Mouse (Mus musculus) left cerebral cortex, postnatal 36 days (tissue): Measurements from ENCODE around the gene Tmem120a. TPM values are rescaled to one million over a fixed set of nuclear protein-coding genes. Genes with fewer than 3 reads are reported as not detected.

Source experiments
- DNase-seq, 2 experiments: peaks; one replicate each; pipeline ENCODE4 v3.0.0; 2021 to 2022; ENCODE audit warnings: low spot score in 2 of 2, mixed read lengths in 1 of 2
- intact Hi-C: fragments of 180-260 bp; cut with DNase I; formaldehyde crosslinking; loops from one replicate; pipeline ENCODE4 v1.15.1; 2025
- total RNA-seq, 2 experiments: library from RNA; stranded (reverse); gene quantifications; 2 replicates each; pipeline ENCODE4 v1.2.3; 2021

The Tmem120a gene
- total RNA-seq, 2 experiments from 2014 or later, result 15.6 to 18.0 TPM

DNA sequence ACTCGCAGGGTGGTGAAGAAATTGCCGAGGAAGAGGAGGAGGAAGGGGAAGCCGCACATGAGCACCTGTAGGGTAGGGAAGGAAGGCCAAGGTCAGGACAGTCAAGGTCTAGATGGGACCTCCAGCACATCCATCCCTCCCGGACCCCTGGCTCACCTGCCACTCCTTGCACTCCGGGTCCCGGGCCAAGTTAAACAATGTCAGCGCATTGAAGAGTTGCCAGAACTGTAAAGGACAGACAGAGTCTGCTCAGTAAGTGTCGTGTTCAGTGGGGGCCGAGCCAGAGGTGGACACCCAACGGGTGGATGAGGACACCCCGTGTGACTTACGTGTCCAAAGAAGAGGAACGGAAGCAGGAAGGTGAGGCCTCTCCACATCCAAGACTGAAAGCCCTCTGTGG lies 8.5 kb downstream of the Tmem120a start:
- intact Hi-C loops, result no loop called here
- no peak for DNase-seq

DNA sequence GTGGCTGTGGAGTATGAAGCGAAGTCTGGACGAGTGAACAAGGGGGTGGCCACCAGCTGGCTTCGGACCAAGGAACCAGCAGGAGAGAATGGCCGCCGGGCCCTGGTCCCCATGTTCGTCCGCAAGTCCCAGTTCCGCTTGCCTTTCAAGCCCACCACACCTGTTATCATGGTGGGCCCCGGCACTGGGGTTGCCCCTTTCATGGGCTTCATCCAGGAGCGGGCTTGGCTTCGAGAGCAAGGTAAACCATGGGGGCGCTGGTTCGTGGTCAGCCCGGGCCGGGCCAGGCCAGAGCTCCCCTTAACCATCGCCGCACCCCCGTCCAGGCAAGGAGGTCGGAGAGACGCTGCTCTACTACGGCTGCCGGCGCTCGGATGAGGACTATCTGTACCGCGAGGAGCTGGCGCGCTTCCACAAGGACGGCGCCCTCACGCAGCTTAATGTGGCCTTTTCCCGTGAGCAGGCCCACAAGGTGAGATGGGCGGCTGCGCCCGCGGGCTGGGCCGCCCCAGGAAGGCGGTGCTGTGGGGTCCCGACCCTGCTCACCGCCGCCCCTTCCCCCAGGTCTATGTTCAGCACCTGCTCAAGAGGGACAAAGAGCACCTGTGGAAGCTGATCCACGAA lies 10.1 kb downstream of the Tmem120a start:
- intact Hi-C loops, result no loop called here
- no peak for DNase-seq

DNA sequence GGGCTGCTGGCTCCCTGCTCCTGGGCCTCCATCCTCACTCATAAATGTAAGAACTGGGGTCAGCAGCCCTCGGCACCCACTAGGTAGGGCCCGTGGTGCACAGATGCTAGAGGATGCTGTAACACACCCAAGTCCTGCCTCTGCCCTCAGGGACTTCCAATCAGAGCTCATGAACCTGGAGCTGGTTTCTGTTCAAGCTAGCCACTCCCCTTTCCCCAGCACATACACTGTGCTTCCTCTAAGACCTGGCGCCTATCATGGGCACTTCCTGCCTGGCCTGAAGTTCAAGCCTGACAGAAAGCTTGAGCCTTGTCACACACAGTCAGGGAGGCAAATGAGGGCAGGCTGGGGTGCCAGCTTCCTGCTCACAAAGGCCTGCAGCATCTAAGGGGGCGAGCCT lies 11.2 kb downstream of the Tmem120a start:
- intact Hi-C loops, result no loop called here
- DNase-seq, result no peak

DNA sequence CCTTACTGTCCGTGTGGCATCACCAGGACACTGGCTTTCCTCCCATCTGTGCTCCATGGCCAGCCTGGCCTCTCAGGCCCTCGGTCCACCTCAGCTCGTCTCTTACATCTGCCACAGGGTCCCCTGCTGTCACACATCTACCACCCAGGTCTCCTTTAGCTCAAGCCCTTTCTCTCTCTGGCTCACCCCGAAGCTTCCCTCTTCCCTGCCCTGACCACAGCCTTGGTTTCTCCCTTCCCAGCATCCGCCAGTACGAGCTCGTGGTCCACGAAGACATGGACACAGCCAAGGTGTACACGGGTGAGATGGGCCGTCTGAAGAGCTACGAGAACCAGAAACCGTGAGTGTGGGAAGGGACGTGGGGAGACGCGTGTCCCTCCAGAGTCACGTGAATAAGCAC lies 12.9 kb downstream of the Tmem120a start:
- intact Hi-C loops, result no loop called here
- DNase-seq, result no peak

DNA sequence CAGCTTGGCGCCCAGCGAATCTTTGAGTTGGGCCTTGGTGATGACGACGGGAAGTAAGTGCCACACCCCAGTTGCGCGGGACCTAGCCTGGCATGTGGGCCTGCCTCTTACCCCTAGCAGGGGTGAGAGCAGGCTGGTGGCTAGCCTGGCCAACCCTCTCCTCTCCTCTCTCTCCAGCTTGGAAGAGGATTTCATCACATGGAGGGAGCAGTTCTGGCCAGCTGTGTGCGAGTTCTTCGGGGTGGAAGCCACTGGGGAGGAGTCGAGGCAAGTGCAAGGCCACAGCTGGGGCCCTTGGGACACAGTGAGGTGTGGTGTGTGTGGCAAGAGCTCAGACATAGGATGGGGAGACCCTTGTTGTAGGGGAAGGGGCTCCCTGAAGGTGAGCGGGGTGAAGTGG lies 13.3 kb downstream of the Tmem120a start:
- DNase-seq, result no peak
- intact Hi-C loops, result no loop called here

DNA sequence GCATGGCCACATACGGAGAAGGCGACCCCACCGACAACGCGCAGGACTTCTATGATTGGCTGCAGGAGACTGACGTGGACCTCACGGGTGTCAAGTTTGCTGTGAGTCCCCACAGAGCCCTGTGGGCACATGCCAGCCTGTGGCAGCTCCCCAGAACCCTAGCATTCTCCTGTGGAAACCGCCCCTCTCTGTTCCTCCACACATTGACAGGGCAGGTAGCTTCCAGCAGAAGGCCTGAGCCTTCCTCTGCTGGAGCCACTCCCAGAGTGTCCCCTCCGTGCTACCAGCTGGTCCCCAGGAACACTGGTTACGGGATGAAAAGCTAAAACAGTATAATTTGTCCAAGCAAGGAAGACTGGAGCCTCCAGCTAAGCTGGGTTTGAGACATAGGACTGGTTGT lies 14.0 kb downstream of the Tmem120a start:
- intact Hi-C loops, result no loop called here
- DNase-seq, result no peak

DNA sequence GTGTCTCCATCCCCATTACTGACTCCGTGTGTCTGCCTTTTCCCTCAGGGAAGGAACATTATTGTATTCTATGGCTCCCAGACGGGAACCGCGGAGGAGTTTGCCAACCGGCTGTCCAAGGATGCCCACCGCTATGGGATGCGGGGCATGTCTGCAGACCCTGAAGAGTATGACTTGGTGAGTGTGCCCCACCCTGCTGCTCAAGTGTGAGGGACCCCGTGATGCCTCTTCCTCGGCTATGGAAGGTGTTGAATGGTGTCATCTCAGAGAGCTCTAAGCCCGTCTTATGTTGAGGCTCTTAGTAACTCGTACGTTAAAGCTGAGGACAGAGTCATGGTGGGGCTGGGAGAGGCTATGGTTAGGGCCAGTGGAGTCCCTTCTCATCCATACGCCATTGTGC lies 14.9 kb downstream of the Tmem120a start:
- no peak for DNase-seq
- intact Hi-C loops, result no loop called here

DNA sequence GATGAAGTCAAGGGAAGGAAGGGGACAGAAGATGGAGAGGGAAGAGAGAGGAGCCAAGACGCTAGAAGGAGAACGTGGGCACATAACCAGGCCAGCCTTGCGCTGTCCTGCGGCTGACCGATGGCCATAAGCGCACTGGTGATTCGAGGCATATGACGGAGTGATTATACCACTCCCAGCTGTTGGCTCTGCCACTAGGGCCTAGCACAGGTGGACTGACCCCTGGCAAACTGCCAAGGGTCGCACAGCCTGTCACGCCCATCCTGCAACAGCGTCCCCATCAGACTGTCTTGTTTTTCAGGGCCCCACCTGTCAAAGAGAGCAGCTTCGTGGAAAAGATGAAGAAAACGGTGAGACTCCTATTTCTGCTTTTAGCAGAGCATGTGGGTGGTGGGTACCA lies 15.9 kb downstream of the Tmem120a start:
- DNase-seq, result no peak
- intact Hi-C loops, result no loop called here

DNA sequence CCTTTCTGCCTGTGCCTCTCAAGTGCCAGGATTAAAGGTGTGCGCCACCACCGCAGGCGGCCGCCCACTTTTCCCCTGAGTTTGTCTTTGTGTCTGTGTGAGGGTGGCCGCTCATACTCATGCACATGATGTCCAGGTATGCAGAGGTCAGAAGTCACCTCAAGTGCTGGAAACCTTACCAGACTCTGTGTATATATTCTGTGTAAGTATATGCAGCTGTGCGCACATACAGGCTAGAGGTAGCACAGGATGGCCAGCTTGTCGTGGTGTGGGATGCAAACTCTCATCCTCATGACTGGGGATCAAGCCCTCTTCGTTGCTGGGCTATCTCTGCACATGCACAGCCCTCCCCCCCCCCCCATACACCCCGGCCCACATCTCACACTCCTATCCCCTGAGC lies 16.4 kb downstream of the Tmem120a start:
- intact Hi-C loops, result no loop called here
- DNase-seq, result no peak

DNA sequence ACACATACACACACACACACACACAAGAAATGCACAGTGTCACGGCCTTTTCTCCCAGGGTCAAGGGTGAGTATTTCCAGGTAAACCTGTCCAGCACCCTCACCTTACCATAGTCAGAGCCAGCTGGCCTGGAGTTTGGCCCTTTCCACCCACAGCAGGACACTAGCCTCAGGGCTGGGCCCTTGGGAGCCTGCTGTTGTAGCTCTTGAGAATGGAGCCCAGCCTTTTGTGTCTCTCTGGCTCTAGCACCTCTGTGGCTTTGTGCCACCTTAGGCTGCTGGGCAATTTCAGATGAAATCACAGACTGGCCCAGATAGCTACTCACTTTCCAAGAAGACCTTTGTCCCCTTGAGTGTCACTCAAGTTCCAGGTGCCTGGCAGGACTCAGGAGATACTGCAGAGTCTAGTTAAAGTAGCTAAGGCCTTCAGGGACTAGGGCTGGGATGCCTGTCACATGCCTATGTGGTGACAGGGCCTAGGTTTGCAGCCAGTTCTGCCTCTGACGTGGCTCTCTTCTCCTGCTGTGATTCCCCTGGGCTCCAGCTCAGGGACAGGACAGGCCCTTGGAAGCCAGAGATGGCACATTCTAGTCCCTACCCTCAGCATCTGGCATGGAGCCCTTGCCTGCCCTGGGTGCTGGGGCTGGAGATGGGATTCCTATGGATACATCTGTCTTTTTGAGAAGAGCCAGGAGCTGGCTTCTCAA lies 17.5 kb downstream of the Tmem120a start:
- intact Hi-C loops, result no loop called here
- DNase-seq, result no peak

DNA sequence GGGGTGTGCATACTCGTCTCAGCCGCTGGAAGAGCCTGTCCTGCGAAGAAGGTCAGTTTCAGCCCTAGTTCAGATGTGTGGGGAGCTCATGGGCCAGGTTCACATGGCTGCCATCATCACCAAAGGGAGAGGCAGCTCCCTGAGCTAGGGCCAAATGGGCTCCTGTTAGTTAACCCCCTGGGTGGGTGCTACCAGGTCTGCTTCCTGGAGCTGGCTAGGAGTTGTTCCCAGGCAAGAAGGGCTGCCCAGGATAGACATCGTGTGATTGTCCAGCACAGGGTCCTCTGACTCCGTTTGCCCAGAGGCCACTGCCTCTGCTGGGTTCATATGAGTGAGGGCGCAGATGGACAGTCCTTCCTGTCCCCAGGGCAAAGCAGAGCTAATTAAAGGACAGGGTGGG lies 18.3 kb downstream of the Tmem120a start:
- intact Hi-C loops, result no loop called here
- no peak for DNase-seq

DNA sequence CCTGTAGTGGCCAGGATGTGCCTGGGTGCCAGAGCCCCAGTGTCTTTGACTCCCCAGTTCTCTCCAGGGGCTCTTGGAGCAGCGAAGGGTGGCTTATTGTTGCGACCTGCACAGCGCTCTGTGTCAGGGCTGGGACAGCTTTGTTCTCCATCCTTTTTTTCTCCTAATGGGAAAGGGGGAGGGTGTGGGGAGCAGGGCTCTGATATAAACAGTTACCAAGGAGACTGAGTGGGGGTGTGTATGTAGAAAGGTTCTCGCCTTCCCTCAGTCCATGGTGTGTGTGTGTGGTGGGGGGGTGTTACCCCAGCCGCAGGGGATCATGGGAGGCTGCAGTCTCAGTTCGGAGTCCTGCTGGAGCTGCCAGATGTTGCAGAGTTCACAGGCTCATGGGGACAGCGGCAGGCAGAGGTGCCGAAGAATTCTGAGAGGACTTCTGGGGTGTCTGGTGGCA lies 18.8 kb downstream of the Tmem120a start:
- intact Hi-C loops, result no loop called here
- DNase-seq, result peak in 1 of 2 experiments; percentile 42

DNA sequence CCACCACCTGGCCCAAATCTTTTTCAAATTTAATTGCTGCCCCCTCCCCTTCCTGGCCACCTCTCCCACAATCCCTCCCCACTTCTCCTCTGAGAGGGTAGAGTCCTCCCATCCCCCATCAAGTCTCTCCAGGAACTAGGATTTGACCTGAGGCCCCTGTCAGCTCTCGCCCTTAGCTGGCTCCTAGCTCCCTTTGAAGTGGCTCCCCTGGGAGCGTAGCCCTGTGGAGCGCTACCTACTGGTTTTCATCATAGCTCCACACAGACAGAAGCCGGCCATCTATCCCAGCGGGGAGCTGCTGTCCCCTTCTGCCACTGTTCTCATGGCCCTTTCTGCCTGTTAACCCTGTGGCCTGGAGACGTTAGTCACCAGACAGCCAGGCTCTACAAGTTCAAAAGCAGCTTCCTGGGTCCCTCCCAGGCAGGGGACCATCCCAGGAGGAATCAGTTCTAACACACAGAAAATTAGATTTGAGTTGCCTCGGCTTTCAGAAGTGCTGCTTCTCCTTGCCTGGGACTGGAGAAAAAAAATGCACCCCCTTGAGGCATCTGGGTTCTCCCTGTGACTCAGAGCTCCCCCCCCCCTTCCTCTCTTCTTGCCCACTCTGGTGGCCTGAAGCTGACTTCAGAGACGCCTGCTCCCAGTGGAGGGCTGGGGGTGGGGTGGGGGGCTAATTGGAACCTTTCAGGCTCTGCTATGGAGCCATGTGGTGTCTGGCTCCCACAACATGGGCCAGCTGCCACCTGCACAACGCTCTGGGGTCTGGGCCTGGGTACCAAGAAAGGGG lies 19.5 kb downstream of the Tmem120a start:
- DNase-seq, result no peak
- intact Hi-C loops, result no loop called here

DNA sequence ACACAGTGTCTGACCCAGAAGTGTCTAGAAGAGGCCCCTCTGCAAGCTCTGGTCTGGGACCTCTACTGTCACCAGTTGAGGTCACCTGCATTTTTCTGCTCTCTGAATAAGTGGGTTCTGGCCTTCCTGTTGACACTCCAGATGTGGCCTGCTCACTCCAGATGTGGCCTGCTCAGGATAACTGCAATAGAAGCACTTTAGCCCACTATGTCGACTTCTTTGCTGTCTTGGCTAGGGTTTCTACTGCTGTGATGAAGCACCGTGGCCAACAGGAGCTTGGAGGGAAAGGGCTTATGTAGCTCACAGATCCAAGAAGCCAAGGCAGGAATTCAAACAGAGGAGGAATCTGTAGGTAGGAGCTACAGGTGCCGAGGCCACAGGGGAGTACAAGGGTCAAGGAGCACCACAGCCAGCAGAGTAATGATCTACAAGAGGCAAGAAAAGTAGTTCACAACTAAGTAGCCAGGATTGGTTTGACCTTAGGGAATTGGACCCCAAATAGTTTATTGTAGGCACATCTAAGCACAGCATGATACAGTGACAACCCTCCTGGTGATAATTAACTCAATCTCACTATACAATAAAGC lies 21.0 kb downstream of the Tmem120a start:
- no peak for DNase-seq
- intact Hi-C loops, result no loop called here

DNA sequence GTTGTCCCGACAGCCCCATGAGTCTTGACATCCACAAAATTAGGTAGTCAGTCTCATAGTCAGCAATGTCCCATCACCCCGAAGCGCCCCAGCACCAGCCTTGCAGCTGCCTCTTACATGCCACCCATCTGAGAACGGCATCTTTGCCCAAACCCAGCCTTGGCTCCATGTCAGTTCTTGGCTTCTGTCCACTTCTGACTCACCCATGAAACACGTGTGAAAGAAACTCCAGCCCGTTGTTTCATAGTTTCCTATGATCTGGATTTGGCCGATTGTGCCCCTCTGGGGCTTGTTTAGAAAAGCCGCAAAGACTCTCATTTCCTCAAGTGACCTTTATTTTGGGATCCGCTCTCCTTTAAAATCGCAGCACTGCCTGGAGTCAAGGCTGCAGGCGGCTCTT lies 22.1 kb downstream of the Tmem120a start:
- peak in 1 of 2 experiments; percentile 43 for DNase-seq
- intact Hi-C loops, result no loop called here

DNA sequence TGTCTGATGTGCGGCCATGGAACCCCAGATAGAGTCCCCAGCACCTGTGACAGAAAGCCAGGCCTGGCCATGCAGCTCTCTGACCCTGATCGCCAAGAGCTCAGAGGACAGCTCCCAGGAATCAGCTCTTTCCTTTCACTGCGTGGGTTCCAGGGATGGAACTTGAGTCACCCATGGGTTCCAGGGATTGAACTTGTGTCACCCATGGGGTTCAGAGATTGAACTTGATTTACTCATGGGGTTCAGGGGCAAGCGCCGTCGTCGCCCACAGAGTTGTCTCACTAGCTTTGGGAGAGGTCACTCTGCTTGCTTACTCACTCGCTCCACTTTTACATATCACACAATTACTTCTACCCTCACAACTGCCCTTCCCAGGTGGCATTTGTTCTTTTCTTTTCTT lies 23.2 kb downstream of the Tmem120a start:
- no peak for DNase-seq
- intact Hi-C loops, result no loop called here

DNA sequence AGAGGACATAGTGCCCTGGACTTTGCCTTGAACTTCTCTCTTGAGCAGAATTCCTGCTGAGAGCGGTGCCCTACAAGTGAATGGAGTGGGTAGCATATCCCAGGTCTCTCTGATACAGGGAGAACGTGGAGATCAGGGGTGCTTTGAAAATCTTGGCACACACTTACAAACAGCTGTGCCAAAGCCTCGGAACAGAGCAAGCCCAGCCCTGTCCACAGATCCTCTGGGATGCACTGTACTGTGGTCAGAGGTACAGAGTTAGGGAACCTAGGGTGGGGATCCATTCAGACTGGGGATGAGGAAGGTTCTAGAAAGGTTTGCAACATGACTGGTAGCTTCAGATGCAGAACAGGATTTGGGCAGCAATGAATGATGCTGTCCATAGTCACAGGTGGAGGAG lies 24.1 kb downstream of the Tmem120a start:
- intact Hi-C loops, result no loop called here
- no peak for DNase-seq

DNA sequence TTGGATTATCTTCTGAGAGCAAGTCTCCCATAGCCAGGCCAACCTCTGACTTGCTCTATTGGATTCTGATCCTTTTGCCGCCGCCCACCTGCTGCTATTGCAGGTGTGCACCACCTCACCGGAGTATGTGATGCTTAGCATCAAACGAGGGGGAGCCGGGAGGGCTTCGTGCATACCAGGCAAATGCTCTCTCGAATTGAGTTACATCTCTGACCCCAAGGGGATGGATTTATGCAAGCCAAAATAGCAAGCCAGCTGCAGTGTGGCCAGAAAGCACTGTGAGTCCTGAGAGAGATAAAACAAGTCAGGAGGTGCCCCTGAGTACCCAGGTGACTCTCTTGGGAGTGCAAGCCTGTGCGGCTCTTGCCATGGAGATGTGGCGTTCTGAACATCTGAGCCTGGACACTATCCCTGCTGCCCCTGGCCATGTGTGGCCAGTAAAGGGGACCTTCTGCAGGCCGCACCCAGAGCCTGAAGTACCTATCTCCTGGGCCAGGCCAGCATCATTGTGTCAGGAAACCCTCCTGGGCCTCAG lies 24.6 kb downstream of the Tmem120a start:
- intact Hi-C loops, result no loop called here
- DNase-seq, result no peak

DNA sequence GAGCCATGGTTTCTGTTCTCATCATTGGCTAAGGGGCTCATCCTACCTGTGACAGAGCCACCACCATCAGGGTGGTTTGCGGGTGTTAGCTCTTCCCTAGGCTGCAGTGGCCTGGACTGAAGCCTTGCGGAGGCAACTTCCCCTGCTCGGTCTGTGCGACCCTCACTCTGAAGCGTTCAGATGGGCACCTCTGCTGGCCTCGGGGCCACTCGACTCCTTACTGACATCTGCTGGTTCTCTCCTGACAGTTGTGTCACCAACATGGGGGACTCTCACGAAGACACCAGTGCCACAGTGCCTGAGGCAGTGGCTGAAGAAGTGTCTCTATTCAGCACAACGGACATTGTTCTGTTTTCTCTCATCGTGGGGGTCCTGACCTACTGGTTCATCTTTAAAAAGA lies 28.6 kb downstream of the Tmem120a start:
- intact Hi-C loops, result no loop called here
- DNase-seq, result no peak
